Mouse (Mus musculus) MN1 (cell line): ENCODE data around the gene Vmn1r197.
"Not testable (repeated sequence)": the region's sequence is repeated elsewhere in the genome, so short reads cannot be mapped to it uniquely, and the experiment has no call there.

Experiments used
- DNase-seq: peaks from one replicate; pipeline ENCODE4 v3.0.0-alpha.2; 2016; ENCODE audit warnings: low spot score

Vmn1r197 gene

DNA sequence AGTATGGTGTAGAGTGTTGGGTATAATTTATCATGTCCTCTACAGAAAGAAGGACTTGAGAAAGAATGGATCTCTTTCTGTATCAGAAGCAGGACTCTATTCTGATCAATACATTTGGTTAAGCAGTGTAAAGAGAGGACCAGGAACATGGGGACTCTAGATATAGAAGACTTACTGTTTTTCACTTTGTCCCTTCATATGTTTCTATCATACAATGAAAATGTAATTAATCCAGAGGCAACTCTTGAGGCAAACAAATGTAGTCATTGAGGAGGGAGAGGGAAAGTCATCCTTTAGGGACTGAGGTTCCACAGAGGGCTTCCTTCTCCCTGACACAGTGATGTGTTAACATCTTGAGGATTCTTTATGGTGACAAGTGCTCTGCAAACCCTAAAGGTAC, at the start of gene Vmn1r197:
Vmn1r197 (plus strand) TSS at position 301 of the 400 bp plus-strand sequence.
- no peak for DNase-seq

DNA sequence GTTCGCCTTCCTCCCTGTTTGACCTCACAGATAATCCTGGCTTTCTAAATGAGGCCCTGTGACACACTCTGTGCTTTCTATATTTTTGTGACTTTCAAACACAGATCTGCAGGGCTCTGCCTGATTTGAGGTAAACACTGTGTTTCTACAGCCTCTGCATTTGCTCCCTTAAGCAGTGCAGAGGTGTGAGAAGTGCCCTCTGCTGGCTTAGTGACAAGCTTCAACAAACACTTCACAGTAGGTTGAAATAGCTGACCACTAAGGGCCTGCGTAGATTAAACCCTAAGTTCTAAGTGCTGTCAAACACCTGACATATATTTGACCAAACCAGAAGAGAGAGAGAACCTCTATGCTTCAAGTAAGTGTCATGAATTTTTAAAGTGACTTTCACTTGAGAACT, 39.8 kb upstream of the Vmn1r197 start:
- no peak for DNase-seq

DNA sequence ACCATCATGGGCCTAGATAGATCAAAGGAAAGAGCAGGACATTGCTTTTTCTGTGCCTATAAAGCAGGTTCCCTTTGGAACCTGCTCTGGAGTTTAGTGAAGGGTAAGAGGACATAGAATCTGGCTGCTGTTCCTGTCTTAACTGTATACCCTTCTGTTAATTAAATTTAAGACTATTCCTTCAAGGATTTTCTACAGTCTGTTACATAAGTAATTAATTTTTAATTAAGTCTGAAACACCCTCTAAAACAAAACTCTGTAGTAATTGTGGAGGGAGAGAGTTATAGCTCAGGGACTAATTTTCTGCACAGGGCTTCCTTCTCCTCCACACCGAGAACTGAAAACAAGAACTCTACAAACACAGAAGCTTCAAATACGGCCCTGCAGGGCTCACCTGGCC, 34.8 kb upstream of the Vmn1r197 start, which contains the start of gene Vmn1r196:
Vmn1r196 (plus strand) TSS at position 301 of the 400 bp plus-strand sequence.
- DNase-seq, result no peak

DNA sequence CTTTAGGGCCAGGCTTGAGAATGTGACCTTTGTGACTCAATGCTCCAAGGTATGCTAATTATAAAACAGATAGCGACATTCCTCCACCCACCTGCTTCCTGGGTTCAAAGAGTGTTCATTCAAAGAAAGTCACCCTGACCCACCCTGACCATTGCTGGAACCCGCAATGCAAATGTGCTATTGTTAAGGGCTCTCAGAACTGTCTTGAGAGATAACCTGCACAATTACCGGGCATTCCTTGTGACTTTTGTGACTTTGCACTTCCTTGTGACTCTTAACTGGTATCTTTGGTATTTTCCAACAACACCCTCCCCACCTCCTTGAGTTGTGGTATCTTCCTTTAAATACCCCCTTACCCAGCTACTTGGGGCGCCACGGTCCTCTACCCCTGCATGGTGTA, 16.3 kb upstream of the Vmn1r197 start:
- DNase-seq, result not testable (repeated sequence)

DNA sequence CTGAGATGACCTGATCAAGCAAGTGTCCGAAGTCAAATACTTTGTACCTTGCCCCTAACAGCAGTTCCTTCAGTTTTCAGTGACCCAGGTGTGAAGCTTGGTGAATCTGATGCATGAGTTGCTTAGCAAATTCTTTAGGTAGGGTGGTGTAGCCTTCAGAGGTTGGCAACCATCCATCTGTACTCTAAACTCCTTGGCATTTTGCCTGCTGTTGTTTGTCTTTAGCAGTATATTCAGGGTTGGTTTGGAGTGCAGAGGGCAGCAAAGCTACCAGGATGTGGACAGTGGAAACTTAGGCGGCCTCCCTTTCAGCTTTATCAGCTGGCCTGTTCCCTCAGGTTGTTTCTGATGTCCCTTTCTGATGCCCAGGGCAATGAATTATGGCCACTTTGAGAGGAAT, 9.0 kb upstream of the Vmn1r197 start:
- no peak for DNase-seq

DNA sequence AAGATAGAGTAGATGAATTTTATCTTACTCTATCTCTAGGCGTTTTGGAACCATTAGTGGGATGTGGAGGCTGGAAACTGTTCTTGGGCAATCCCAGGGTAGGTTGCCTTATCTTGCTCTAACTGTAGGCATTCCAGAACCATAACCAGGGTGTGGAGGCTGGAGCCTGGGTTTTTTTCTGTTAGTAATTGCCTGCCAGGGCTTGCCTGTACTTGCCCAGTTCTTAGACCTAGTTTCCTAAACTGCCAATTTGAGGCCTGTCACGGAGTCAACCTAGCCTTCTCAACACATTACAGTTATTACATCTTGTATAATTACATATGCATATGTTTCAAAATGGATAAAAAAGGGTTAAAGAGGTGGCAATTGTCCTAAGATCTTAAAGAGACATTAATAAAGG, 7.0 kb upstream of the Vmn1r197 start:
- DNase-seq, result no peak

DNA sequence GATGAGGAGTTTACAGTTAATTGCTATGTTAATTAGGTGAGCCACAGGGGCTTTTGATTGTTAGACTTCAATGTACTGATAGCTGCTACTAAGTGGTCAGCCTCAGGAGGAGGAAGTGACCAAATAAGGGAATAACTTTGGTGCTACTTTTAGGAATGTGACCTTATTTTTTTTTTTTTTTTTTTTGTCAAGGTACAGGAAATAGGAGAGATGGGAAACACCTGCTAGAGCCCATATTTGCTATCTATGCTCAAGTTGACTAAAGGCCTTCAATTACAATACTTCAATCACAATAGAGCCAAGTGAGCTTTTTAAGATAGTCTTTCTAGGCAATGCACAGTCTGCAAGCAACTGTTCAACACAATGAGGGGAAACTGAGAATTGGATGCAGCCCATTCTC, 4.3 kb upstream of the Vmn1r197 start:
- no peak for DNase-seq

DNA sequence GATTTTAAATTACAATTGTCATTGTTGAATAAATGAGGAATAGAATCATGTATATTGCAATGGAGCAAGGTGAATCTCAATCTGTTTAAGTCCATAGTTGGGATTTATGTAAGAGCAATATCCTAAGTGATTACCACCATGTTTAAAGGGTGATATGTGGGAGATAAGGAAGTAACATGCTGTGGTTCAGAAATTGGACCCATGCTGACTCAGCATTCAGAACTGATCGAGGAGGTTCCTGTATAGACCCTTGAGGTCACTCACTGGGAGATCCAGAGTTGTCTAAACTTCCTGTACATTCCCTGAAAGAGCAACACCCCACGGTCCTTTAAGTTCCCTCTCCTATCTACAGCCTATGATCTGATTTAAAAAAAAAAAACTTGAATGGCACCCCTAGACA, 8.9 kb downstream of the Vmn1r197 start:
- DNase-seq, result no peak

DNA sequence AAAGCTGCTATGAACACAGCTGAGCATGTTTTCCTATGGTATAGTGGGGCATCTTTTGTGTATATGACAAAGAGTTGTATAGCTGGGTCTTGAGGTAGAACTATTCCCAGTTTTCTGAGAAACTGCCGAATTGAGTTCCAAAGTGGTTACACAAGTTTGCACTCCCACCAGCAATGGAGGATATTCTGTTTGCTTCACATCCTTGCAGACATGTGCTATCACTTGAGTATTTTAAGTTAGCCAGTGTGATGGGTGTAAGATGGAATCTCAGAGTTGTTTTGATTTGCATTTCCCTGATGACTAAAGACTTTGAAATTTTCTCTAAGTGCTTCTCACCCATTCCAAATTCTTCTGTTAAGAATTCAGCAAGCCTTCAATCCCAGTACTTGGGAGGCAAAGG, 11.2 kb downstream of the Vmn1r197 start:
- no peak for DNase-seq

DNA sequence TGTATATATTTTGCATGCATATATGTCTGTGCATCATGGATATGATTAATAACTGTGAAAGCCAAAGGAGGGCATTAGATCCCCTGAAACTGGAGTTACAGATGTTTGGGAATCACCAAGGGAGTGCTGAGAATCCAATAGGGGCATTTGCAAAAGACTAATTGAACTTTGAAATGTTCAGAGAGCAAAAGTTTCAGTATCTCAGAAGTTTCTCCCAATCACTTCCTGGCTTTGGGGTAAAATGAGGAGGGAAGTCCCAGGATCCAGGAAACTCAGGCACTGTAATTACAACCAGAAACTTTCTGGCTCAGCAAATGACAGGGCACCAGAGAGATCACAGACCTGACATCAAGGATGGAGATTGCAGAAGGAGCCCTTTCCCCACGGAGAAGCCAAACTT, 25.7 kb downstream of the Vmn1r197 start, which contains the start of gene Vmn1r198:
Vmn1r198 (plus strand) TSS at position 301 of the 400 bp plus-strand sequence.
- no peak for DNase-seq

DNA sequence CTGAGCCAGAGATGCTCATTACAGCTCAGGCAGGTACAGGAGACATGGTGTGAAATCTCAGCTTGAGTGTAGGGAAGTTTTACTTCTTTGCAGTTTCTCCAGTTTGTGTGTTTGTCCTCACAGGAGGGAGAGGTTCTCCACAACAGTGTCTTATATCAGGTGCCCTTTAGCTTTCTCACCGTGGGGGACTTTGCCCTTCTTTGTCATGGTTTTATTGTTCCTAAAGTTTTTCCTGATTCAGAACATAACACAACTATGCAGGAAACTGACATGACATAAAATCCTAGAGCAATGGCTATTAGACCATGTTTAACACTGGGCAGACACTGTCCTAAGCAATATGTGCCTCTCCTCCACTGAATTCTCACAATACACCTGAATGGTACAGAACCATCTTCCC, 26.4 kb downstream of the Vmn1r197 start:
- no peak for DNase-seq

DNA sequence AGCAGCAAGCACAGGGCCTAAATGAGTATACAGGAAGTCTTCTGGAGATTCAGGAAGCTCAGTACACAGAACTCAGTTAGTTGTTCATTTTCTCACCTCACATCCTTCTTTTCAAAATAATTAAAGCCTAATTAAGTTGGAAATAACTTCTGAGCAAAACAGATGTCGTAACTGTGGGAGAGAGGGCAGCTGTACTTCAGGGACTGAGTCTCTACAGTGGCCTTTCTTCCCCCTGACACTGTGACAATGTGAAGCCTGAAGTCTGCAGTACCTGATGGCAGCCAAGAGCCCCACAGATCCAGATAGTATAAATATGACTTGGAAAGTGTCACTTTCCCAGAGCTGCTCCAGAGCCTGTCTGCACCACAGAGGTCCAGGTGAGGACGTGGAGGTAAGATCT, 55.1 kb downstream of the Vmn1r197 start, which contains the start of gene Vmn1r199:
Vmn1r199 (plus strand) TSS at position 301 of the 400 bp plus-strand sequence.
- DNase-seq, result no peak

DNA sequence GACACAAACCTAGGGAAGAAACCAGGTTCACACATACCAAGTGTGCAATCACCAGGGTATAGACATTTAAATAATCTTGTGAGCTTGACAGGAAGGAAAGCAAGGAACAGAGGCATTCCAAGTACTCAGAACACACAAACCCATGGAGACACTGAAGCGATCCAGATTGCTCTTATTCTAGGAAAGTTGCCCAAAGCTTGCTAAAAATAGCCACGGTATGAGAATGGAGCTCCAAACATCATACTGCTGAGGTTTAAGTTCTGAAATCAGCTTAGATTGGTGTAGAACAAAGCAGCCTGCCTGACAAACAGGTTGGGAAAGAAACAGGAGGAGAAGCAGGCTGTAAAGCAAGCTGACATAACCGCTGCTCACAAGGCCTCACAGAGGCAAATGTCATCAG, 56.7 kb downstream of the Vmn1r197 start:
- DNase-seq, result not testable (repeated sequence)
